Mouse (Mus musculus) forebrain, embryonic 12.5 days (tissue): ENCODE data around the gene Pdgfb. TPM values are rescaled to one million over a fixed set of nuclear protein-coding genes. Genes with fewer than 3 reads are reported as not detected.

Experiments
- ATAC-seq: fragments of 200-750 bp; cut with Nextera tagmentation; 2 replicates; pipeline ENCODE4 v1.8.0; 2017; ENCODE audit warnings: moderate TSS enrichment; ENCODE audit not compliant: low FRiP score
- H3K27ac ChIP-seq: fragments of 300-500 bp; sonication (generic); 2 replicates; pipeline ENCODE4 v1.5.1; 2016; ENCODE audit warnings: mild to moderate bottlenecking
- H3K27me3 ChIP-seq: fragments of 300-500 bp; sonication (generic); 2 replicates; pipeline ENCODE4 v1.6.1; 2016; ENCODE audit warnings: mild to moderate bottlenecking
- H3K36me3 ChIP-seq: fragments of 300-500 bp; sonication (generic); replicated peaks from 2 replicates; pipeline ENCODE4 v1.6.1; 2016; ENCODE audit warnings: mild to moderate bottlenecking
- H3K4me1 ChIP-seq: fragments of 300-500 bp; sonication (generic); 2 replicates; pipeline ENCODE4 v1.6.1; 2016
- H3K4me2 ChIP-seq: fragments of 300-500 bp; sonication (generic); 2 replicates; pipeline ENCODE4 v1.6.1; 2016; ENCODE audit warnings: mild to moderate bottlenecking, moderate library complexity
- H3K4me3 ChIP-seq: fragments of 300-500 bp; sonication (generic); replicated peaks from 2 replicates; pipeline ENCODE4 v1.5.1; 2016; ENCODE audit warnings: mild to moderate bottlenecking
- H3K9ac ChIP-seq: fragments of 300-500 bp; sonication (generic); 2 replicates; pipeline ENCODE4 v1.6.1; 2016; ENCODE audit warnings: mild to moderate bottlenecking
- H3K9me3 ChIP-seq: fragments of 300-500 bp; sonication (generic); 2 replicates; pipeline ENCODE4 v1.6.1; 2016
- WGBS: fragments of 180-500 bp; shearing (Covaris S2); methylation state at CpG from one replicate; pipeline ENCODE4 v1.1.7; 2016; 5-methylcytosine and 5-hydroxymethylcytosine counted together
- microRNA-seq: library from miRNA; unstranded; fragments of <30 nt; microRNA quantifications from one replicate; pipeline ENCODE4, GENCODE M21; 2017
- polyA plus RNA-seq: library from polyadenylated mRNA; unstranded; fragments of >200 nt; fragmentation: Nextera tagmentation; extraction: Ambion mirVana; gene quantifications from 2 replicates; pipeline ENCODE4 v1.2.1, GENCODE M21; 2016

Gene Pdgfb
- polyA plus RNA-seq, 1 experiment from 2014 or later = 2.3 TPM

- ATAC-seq = no peak
- 60% methylated on average over 9 of the region's 9 CpGs for WGBS
- no peak overlapping the region for H3K9ac ChIP-seq
Measured at GRCm38 (mm10) chr15:79946790-79947189, 68.0 kb downstream of the Pdgfb start.

DNA sequence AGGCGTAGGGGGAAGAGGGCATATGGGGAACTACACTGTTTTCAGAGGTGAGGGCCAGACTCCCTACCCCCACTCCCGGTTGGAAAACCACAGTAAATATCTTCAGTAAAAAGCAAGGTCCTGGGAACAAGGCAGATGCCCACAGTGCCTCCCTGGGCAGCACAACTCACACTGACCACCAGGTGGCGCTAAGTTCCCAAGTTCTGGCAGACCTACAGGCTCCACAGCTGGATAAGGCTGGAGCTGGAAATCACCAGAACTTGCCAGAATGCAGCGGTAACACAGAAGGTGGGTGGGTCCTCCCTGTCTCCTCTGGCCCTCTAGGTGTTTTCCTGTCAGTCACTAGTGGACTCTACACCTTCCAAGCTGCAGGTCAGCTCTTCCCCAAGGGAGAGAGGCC lies 68.8 kb downstream of the Pdgfb start:
- Histone ChIP-seq H3K4me2 (no peak overlapping the region), H3K4me1 (peaks cover 16% of the 10 kb centered on the region), H3K27ac (no peak overlapping the region), H3K4me3 (no peak overlapping the region), H3K9me3 (no peaks in the 10 kb centered on the region), H3K9ac (no peak overlapping the region), H3K36me3 (no peaks in the 10 kb centered on the region), H3K27me3 (peaks cover 15% of the 10 kb centered on the region)
- WGBS = 14% methylated on average over 4 of the region's 4 CpGs
- peak; percentile 86 for ATAC-seq

More at GRCm38 (mm10) chr15:79946790-79947189, 68.0 kb downstream of the Pdgfb start:
- Histone ChIP-seq H3K27me3 (peaks cover 16% of the 10 kb centered on the region), H3K9me3 (no peaks in the 10 kb centered on the region), H3K4me1 (peaks cover 24% of the 10 kb centered on the region), H3K4me3 (no peak overlapping the region), H3K27ac (no peak overlapping the region), H3K36me3 (no peaks in the 10 kb centered on the region), H3K4me2 (no peak overlapping the region)

Small RNA genes within 50 kb of the gene (microRNA-seq; reads per million reads assigned to microRNA genes)
- 0.97 reads per million for gene Mir7213

Other genes starting within 250 kb of the Pdgfb start
- 76.7 and 78.3 TPM in 2 replicates for gene Dnal4, start 237.1 kb downstream of the Pdgfb start, polyA plus RNA-seq
- 7.2 and 8.0 TPM in 2 replicates for gene Nptxr, start 210.2 kb downstream of the Pdgfb start, polyA plus RNA-seq
- gene Npcd, start 180.7 kb downstream of the Pdgfb start, polyA plus RNA-seq = 0.87 TPM in 1 of 2 replicates, not detected in the other
- 31.1 and 31.5 TPM in 2 replicates for gene Cbx6, start 180.3 kb downstream of the Pdgfb start, polyA plus RNA-seq
- 7.4 and 8.4 TPM in 2 replicates for gene Apobec3, start 123.3 kb downstream of the Pdgfb start, polyA plus RNA-seq
- 3.3 and 3.6 TPM in 2 replicates for gene Cbx7, start 43.9 kb downstream of the Pdgfb start, polyA plus RNA-seq
- 12.1 and 13.9 TPM in 2 replicates for gene Syngr1, start 76.4 kb upstream of the Pdgfb start, polyA plus RNA-seq
- 659 and 694 TPM in 2 replicates for gene Rpl3, start 76.9 kb upstream of the Pdgfb start, polyA plus RNA-seq
- gene Tab1, start 118.2 kb upstream of the Pdgfb start, polyA plus RNA-seq = 40.5 and 44.0 TPM in 2 replicates
- gene Mgat3, start 158.7 kb upstream of the Pdgfb start, polyA plus RNA-seq = 8.6 and 9.6 TPM in 2 replicates
- gene Mief1, start 219.0 kb upstream of the Pdgfb start, polyA plus RNA-seq = 38.6 and 44.2 TPM in 2 replicates
- gene AC140267.1, start 220.9 kb upstream of the Pdgfb start, polyA plus RNA-seq = not detected in 2 replicates
- gene Atf4, start 240.2 kb upstream of the Pdgfb start, polyA plus RNA-seq = 132 and 142 TPM in 2 replicates
- 57.4 and 65.2 TPM in 2 replicates for gene Rps19bp1, start 249.3 kb upstream of the Pdgfb start, polyA plus RNA-seq